Mouse (Mus musculus) heart, adult 2 months (tissue): ENCODE measurements around the gene Natd1. TPM values are rescaled to one million over a fixed set of nuclear protein-coding genes. Genes with fewer than 3 reads are reported as not detected.

ENCODE experiments used
- DNase-seq, 2 experiments: peaks; one replicate each; pipeline ENCODE4 v3.0.0; 2021
- H3K27ac ChIP-seq: fragments of 200-600 bp; 2 replicates; pipeline ENCODE4 v1.8.1; 2022
- H3K27me3 ChIP-seq: fragments of 200-500 bp; 2 replicates; pipeline ENCODE4 v1.6.1; 2012; ENCODE audit warnings: mild to moderate bottlenecking, low read length, inconsistent platforms, mixed read lengths; ENCODE audit not compliant: control insufficient read depth, insufficient read depth
- H3K36me3 ChIP-seq: fragments of 200-500 bp; 2 replicates; pipeline ENCODE4 v1.6.1; 2012; ENCODE audit warnings: low read length, inconsistent platforms; ENCODE audit not compliant: control insufficient read depth, insufficient read depth
- H3K4me1 ChIP-seq: fragments of 200-500 bp; 2 replicates; pipeline ENCODE4 v1.6.1; 2011; ENCODE audit warnings: low read length; ENCODE audit not compliant: control insufficient read depth, insufficient read depth
- H3K4me3 ChIP-seq: fragments of 200-600 bp; 2 replicates; pipeline ENCODE4 v1.8.1; 2022
- H3K79me2 ChIP-seq: fragments of 200-500 bp; replicated peaks from 2 replicates; pipeline ENCODE4 v1.6.1; 2012; ENCODE audit warnings: mild to moderate bottlenecking, inconsistent platforms, low read length, moderate library complexity, mixed read lengths; ENCODE audit not compliant: control insufficient read depth, insufficient read depth
- H3K9ac ChIP-seq: fragments of 200-500 bp; 2 replicates; pipeline ENCODE4 v1.6.1; 2012; ENCODE audit warnings: low read depth, mild to moderate bottlenecking, control low read depth, inconsistent platforms, low read length, mixed read lengths
- CTCF ChIP-seq: fragments of 200-600 bp; IDR thresholded peaks from 2 replicates; pipeline ENCODE4 v1.8.1; 2022; ENCODE audit warnings: antibody characterized with exemption, mild to moderate bottlenecking, moderate library complexity
- EP300 ChIP-seq: fragments of 200-500 bp; IDR thresholded peaks from 2 replicates; pipeline ENCODE4 v1.6.1; 2011; ENCODE audit warnings: low read depth, low read length, control low read depth; ENCODE audit not compliant: insufficient read depth
- POLR2A ChIP-seq: fragments of 200-500 bp; IDR thresholded peaks from 2 replicates; pipeline ENCODE4 v1.6.1; 2011; ENCODE audit warnings: mild to moderate bottlenecking, low read depth, low read length, control low read depth; ENCODE audit not compliant: insufficient read depth
- WGBS: fragments of 180-500 bp; shearing (Covaris S2); methylation state at CpG from one replicate; pipeline ENCODE4 v1.1.7; 2018; 5-methylcytosine and 5-hydroxymethylcytosine counted together
- intact Hi-C: fragments of 180-260 bp; cut with DNase I; formaldehyde crosslinking; loops from one replicate; pipeline ENCODE4 v1.15.1; 2025
- polyA plus RNA-seq: library from polyadenylated mRNA; depleted of rRNA; stranded (reverse); fragments of >200 nt; gene quantifications from 2 replicates; pipeline ENCODE4 v1.2.3, GENCODE M21; 2012
- total RNA-seq, 2 experiments: library from RNA; stranded (reverse); gene quantifications; 2 replicates each; pipeline ENCODE4 v1.2.3; 2021

Natd1 gene
- total and polyA plus RNA-seq, 3 experiments: 11.4 to 15.6 (median 13.4) TPM

GRCm38 (mm10) chr11:60908073-60908472, 6.5 kb downstream of the Natd1 start:
- 66% methylated on average over 3 of the region's 3 CpGs for WGBS
- no peak for DNase-seq

GRCm38 (mm10) chr11:60906449-60906848, 8.1 kb downstream of the Natd1 start:
- Histone ChIP-seq H3K27me3 (no peaks in the 10 kb centered on the region), H3K4me1 (no peaks in the 10 kb centered on the region), H3K9ac (no peak overlapping the region), H3K36me3 (no peaks in the 10 kb centered on the region), H3K4me3 (no peak overlapping the region), H3K79me2 (no peaks in the 10 kb centered on the region), H3K27ac (no peak overlapping the region)
- intact Hi-C loops: no loop called here
- TF ChIP-seq POLR2A (no peak), EP300 (no peak), CTCF (no peak)
- WGBS: 87% methylated on average over 4 of the region's 4 CpGs
- no peak for DNase-seq

More at GRCm38 (mm10) chr11:60908073-60908472, 6.5 kb downstream of the Natd1 start:
- H3K4me3 ChIP-seq: no peak overlapping the region
- intact Hi-C loops: no loop called here
- peaks cover 3% of the 10 kb centered on the region for H3K4me1 ChIP-seq
- H3K27ac ChIP-seq: no peak overlapping the region
- H3K36me3 ChIP-seq: no peaks in the 10 kb centered on the region
- TF ChIP-seq CTCF (peak; percentile 56), POLR2A (no peak), EP300 (no peak)
- no peaks in the 10 kb centered on the region for H3K79me2 ChIP-seq
- no peak overlapping the region for H3K9ac ChIP-seq
- no peaks in the 10 kb centered on the region for H3K27me3 ChIP-seq

GRCm38 (mm10) chr11:60905407-60906120, 9.0 kb downstream of the Natd1 start:
- DNase-seq: no peak
- TF ChIP-seq CTCF (no peak), EP300 (no peak)
- Histone ChIP-seq H3K9ac (no peak overlapping the region), H3K79me2 (no peaks in the 10 kb centered on the region), H3K4me3 (no peak overlapping the region), H3K36me3 (no peaks in the 10 kb centered on the region), H3K27ac (no peak overlapping the region), H3K27me3 (no peaks in the 10 kb centered on the region), H3K4me1 (no peaks in the 10 kb centered on the region)
- WGBS: 84% methylated on average over 10 of the region's 10 CpGs
- intact Hi-C loops: no loop called here

GRCm38 (mm10) chr11:60903661-60904061, 10.9 kb downstream of the Natd1 start:
- H3K9ac ChIP-seq: no peak overlapping the region
- intact Hi-C loops: no loop called here
- no peak overlapping the region for H3K4me3 ChIP-seq
- no peak for TF ChIP-seq POLR2A
- TF ChIP-seq CTCF: no peak
- no peak for TF ChIP-seq EP300
- no peaks in the 10 kb centered on the region for H3K79me2 ChIP-seq
- DNase-seq: no peak
- H3K27me3 ChIP-seq: no peaks in the 10 kb centered on the region
- no peaks in the 10 kb centered on the region for H3K4me1 ChIP-seq
- WGBS: 81% methylated on average over 6 of the region's 6 CpGs
- H3K27ac ChIP-seq: no peak overlapping the region
- H3K36me3 ChIP-seq: no peaks in the 10 kb centered on the region

GRCm38 (mm10) chr11:60902486-60902885, 12.1 kb downstream of the Natd1 start:
- no peak for TF ChIP-seq EP300
- no peak for TF ChIP-seq CTCF
- no peak for TF ChIP-seq POLR2A
- no peak overlapping the region for H3K27ac ChIP-seq
- H3K36me3 ChIP-seq: no peaks in the 10 kb centered on the region
- no peaks in the 10 kb centered on the region for H3K79me2 ChIP-seq
- H3K9ac ChIP-seq: no peak overlapping the region
- no peak overlapping the region for H3K4me3 ChIP-seq
- intact Hi-C loops: no loop called here
- WGBS: 64% methylated on average over 4 of the region's 4 CpGs
- H3K4me1 ChIP-seq: no peaks in the 10 kb centered on the region
- no peak for DNase-seq
- H3K27me3 ChIP-seq: no peaks in the 10 kb centered on the region

- intact Hi-C loops: no loop called here
- Histone ChIP-seq H3K9ac (no peak overlapping the region), H3K27me3 (no peaks in the 10 kb centered on the region), H3K79me2 (no peaks in the 10 kb centered on the region), H3K4me1 (no peaks in the 10 kb centered on the region), H3K36me3 (no peaks in the 10 kb centered on the region), H3K27ac (no peak overlapping the region), H3K4me3 (no peak overlapping the region)
- no peak for TF ChIP-seq POLR2A
- TF ChIP-seq EP300: no peak
- no peak for TF ChIP-seq CTCF
- no peak for DNase-seq
- 67% methylated on average over 7 of the region's 7 CpGs for WGBS
Observed at GRCm38 (mm10) chr11:60902001-60902400, 12.5 kb downstream of the Natd1 start.
